Mouse (Mus musculus) cerebellum, adult 11-12 months (tissue): ENCODE results near the gene Gm15097.
"Not testable (repeated sequence)": the region's sequence is repeated elsewhere in the genome, so short reads cannot be mapped to it uniquely, and the experiment has no call there.

Source experiments
- DNase-seq: peaks from one replicate; pipeline ENCODE4 v3.0.0; 2022

Gm15097 gene

DNA sequence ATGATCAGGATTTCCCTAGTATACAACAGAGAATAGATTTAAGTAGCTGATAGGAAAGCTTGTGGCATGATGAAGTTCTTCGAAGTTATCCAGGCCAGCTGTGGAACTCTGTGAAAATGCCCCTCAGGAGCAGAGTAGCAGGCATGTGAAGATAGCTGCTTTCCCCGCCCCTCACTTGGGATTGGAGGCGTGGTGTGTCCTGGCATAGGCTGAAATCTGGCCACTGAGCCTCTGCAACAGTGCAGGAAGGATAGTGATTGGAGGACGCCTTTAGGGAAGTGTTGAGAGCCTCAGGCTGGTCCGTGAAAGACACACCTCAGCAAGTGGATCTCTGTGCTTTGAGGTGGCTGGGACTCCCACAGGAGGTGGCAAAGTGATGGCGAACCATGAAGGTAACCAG is at the start of gene Gm15097:
Gm15097 (plus strand) TSS at position 301 of the 400 bp plus-strand sequence.
- not testable (repeated sequence) for DNase-seq

DNA sequence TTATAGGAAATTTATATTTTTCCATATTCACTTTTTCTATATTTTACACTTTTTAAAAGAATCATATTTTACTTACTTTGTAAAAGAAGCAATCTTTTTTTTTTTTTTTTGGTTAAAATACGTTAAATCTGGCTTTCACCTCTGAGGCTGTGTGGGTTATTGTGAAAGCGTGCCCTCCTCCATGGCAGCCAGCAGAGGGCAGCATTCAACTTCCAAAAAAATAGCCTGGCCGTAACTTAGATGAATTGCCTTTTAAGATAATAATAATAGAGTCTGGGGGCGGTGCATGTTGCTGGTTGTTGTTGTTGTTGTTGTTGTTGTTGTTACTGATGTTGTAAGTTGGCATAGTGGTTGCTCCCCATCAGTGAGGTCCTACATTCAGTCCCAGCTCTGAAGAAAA is 21.4 kb upstream of the Gm15097 start:
- not testable (repeated sequence) for DNase-seq

DNA sequence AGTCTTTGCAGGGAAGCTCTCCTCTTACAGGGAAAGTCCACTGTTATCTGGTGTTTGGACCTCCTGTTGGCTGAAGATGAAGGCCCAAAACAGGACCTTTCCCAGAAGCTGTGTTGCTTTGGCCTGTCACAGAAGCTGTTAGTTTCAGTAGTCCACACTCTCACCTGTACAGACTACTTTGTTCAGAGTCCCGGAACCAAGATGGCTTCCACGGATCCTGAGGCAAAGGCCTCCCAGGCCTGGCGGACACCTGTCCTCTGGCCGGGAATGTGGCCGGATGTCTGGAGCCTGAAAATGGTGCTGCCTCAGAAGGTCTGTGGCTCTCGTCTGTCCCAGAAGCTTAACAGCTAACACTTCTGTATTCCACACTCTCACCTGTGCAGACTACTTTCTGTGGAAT is 26.9 kb downstream of the Gm15097 start:
- DNase-seq = not testable (repeated sequence)
